Mouse (Mus musculus) thymus, postnatal 14 days (tissue): ENCODE measurements around the gene Dmtf1.
"Not testable (repeated sequence)": the region's sequence is repeated elsewhere in the genome, so short reads cannot be mapped to it uniquely, and the experiment has no call there.

ENCODE experiments used
- DNase-seq: peaks from one replicate; pipeline ENCODE4 v3.0.0; 2021

The Dmtf1 gene

GRCm38 (mm10) chr5:9161456-9162041 is at the start of gene Dmtf1:
Dmtf1 (minus strand) TSS chr5:9161776.
- peak; percentile 91 for DNase-seq

- DNase-seq = no peak
These were observed 24.9 kb upstream of the Dmtf1 start for GRCm38 (mm10) chr5:9186467-9186866.

DNA sequence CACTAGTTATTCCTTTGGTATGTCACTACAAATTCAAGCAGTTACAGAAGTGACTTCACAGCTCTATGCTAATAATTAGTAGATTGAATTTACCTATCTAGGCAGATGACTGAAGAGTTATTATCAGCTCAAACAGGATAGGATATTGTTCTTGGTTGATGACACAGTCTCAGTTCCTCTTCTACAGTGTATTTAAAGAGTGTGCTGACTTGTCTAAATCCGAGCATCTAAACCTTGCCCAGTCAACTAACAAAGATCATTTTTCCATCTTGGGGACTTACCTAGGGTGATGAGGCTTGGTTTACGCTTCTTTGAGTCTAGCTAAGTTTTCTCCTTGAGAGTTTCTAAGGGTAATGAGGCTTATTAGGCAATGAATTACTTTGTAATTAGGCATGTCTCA is 11.7 kb upstream of the Dmtf1 start:
- DNase-seq = no peak

DNA sequence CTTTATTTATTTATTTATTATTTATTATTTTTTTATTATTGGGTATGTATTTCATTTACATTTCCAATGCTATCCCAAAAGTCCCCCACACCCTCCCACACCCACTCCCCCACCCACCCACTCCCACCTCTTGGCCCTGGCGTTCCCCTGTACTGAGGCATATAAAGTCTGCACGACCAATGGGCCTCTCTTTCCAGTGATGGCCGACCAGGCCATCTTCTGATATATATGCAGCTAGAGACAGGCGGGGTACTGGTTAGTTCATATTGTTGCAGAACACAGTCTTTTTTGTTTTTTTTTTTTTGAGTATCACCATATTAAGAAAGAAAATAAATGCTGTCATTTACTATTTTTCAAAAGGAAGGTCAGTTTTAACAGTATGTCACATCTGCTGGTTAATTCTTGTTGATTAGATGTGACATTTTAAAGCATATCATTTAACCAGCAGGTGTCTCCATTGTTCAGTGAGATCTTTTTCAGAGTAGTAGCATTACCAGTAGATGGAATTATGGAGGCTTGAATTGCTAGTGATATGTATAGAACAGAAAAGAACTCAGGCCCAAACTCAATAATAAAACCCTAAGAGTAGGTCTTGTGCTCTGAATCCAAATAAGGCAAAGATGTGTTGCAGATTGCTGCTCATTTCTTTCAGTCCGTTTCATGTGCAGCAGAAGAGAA is 7.9 kb upstream of the Dmtf1 start:
- not testable (repeated sequence) for DNase-seq

- no peak for DNase-seq
These were observed 4.8 kb upstream of the Dmtf1 start for GRCm38 (mm10) chr5:9166366-9166765.

GRCm38 (mm10) chr5:9165151-9165550 is 3.6 kb upstream of the Dmtf1 start:
- not testable (repeated sequence) for DNase-seq

GRCm38 (mm10) chr5:9163411-9163810 is 1.8 kb upstream of the Dmtf1 start:
- no peak for DNase-seq

- DNase-seq = peak; percentile 24
These were observed 512 bp upstream of the Dmtf1 start for GRCm38 (mm10) chr5:9162088-9162487.

GRCm38 (mm10) chr5:9160831-9161455 is 633 bp downstream of the Dmtf1 start:
- DNase-seq = peak; percentile 72

DNA sequence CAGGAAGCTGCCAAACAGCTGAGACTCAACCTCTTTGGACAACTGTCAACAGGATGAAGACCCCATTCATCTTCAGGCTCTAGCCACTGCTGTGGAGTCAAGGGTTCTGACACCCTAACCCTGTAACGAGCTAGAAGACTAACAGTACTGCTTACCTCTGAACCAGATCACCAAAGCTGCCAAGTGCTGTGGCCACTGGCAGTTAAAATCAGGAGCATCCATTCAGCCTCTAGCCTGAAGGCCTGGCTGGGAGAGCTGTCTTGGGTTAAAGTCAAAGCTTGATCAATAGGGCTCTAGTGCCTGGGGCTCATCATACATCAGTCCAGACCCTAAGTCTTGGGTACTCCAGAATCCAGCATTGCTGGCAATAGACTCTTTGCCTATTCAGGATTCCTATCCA is 4.2 kb downstream of the Dmtf1 start:
- DNase-seq = no peak

DNA sequence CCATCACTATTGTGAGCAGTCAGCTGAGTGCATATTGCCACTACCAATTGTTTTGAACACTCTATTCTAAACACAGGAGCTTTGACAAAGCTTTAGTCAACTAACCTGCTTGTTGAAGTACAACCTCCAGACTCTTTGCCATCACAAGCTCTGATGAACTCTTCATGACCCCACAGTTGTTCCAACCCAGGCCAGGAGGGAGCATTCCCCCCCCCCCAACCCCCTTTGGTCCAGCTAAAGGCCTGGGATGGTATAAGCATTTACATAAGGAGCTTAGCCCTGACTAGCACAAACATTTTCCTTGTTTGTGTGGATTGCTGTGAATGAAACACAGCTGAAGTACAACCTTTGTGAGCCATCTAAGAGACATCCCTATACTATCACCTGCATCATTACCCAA is 4.8 kb downstream of the Dmtf1 start:
- DNase-seq = no peak

DNA sequence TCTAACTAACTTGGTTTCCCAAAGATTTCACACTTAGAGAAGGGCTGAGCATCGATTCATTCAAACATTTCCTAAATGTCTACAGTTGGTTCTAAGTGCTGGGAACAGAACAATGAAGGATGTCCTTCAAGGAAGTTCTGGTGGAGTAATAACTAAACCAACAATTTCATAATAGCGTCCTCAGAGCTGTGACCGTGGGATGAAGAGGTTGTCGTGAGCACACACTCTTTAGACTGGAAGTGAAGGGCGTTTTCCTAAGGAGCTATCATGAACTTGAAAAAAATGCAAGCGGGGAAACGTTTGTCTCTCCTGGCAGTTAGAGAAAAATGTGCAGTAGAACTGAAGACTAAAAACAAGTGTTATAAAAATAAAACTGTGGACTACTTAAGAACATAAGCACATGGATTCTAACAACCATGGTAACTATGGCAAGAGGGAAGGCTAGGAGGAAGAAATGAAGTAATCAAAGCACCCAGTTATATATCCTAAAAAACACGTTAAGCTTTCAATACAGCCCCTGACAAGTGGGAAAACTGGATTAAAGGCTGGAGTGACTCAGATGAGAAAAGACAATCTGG is 12.2 kb downstream of the Dmtf1 start:
- DNase-seq = no peak

DNA sequence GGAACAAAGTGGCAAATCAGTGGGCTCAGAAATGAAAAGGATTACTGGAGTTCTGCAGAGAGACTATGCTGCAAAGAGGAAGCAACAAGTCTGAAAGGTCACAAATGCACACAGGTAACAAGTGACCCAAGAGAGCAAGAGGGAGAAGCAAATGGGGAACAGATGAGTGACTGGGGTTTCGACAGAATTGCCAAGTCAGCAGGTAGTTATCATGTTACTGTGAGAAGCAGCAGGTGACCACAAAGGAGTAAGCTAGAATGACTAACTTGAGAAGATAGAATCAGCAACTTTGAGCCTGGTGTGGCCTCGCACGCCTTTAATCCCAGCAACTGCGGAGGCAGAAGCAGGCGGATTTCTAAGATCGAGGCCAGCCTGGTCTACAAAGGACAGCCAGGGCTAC is 19.2 kb downstream of the Dmtf1 start:
- no peak for DNase-seq

- no peak for DNase-seq
These were observed 20.9 kb downstream of the Dmtf1 start for GRCm38 (mm10) chr5:9140724-9141123.

DNA sequence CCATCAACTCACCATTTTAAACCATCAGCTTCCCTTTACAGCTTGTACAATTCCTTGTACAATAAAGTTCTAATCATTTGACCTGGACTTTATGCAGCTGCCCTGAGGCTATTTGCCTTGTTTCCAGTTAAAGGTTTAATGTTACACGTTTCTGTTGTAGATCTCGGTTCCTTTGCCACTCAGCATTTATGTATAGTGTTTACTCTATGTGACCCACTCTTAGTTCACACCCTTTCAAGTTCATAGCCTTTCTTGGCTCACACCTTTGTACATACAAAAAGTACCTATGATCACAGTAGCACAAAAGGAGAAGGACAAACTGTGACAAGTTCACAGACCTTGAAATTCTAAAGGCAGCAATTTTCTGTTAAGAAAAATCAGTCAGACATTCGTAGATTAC is 26.0 kb downstream of the Dmtf1 start:
- DNase-seq = no peak

DNA sequence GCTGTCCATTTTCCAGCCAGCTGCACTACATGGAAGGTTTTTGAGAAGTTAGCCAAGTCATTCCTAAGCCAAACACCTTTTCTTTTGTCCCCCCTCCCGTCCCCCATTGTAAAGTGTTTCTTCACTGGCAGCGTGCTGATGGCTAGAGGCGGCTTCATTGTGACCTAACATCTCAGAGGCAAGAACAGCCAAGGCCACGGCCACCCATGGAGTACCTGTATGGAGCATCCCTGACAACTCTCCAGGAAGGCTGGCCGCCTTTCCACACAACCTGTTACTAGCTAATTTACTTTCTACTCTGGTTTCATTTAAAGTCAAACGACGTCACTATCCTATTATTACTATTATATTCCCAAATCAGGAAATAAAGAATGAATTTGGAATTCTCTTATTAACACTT is 29.8 kb downstream of the Dmtf1 start:
- DNase-seq = no peak

GRCm38 (mm10) chr5:9128566-9128965 is 33.0 kb downstream of the Dmtf1 start:
- DNase-seq = no peak

DNA sequence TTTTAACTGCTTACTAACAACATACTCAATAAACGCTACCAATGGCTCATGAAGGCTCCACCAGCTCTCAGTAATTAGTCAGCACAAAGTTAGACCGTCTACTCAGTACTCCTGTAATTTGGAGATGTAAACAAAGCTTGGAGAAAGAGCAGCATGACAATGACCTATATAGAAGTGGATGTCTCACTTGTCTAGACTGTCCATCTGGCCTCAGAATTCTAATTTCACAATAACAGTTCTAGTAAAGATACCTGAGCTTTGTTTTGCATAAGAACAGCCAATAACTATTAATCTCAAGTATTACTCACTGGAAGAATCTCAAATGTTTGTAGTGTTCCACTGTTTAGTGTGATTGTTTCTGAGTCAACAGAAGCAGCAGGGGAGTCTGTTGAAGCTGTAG is 37.4 kb downstream of the Dmtf1 start:
- DNase-seq = no peak

GRCm38 (mm10) chr5:9114162-9114561 is 47.4 kb downstream of the Dmtf1 start:
- DNase-seq = no peak

DNA sequence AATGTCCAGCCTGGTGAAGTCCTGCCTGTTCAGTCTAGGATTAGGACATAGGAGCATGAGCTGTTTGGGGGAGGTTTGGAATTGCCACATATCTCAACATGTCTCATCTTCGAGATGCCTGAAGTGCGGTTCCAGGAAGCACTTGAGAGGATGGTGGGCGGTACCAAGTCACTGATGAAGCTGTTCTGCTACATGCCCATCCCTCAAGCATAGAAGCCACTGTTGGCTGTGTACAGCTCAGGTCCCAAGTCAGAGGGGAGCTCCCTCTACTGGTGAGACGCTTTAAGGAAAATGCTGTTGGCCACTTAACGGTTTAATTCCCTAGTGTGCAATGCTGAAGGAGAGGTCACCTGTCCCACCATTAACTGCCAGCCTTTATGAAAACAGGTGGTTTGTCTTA is 49.8 kb downstream of the Dmtf1 start:
- DNase-seq = peak; percentile 69

DNA sequence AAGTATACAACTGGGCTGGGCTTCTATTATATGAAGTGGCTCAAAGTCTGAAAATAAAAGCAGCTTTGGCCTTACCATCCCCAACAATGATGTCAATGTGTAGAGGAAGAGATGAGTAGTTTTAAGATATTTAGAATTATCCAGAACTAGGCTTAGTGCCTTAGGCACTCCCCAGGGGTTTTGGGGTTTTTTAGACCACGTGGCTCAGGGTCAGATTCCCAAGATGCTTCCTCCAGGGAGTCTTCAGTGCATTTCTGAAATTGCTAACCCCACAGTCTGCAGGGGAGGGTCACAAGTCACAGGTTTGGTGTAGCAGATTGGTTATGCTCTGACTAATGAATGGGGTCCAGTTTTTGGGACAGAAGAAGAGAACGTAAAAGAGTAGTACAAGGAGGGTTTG is 50.3 kb downstream of the Dmtf1 start:
- no peak for DNase-seq

DNA sequence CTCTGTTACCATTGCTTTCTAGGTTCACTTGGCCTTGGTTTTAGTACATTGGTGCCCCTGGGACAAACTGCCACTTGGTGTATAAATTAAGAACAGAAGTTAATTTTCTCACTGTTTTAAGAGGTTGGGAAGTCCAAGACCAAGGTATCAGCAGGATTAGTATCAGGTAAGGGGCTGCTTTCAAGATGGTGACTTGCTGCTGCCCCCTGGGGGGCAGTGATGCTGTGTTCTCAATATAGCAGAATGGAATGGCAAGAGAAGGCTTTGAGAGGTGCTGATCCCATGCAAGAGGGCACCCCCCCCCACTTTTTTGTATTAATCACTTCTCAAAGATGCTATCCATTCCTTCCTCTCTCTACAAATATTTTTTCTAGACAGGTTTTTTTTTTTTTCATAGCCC is 52.0 kb downstream of the Dmtf1 start:
- DNase-seq = peak; percentile 58

DNA sequence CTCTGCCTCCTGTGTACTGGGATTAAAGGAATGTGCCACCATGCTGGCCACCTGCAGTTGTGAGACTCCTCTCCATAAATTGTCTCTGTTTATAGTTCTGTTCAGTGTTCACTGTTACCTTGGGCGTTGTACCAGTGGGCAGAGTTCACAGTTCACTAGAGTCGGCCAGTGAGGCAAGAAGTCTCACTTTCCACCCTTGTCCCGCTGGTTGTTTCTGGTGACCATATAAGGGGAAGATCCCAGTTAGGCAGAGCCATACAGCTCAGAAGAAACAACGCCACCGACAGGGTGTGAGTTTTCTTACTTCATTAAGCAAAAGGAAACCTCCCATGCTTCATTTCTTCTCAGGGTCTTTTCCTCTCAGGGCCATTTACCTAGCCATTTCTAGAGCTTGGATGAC is 53.1 kb downstream of the Dmtf1 start:
- no peak for DNase-seq
